Mouse (Mus musculus) hindbrain, embryonic 13.5 days (tissue): ENCODE data around the gene Raf1. TPM values are rescaled to one million over a fixed set of nuclear protein-coding genes. Genes with fewer than 3 reads are reported as not detected.
A peak's percentile ranks its signal among the peaks of the same experiment; 100 is the strongest.

Source experiments
- ATAC-seq: fragments of 200-750 bp; cut with Nextera tagmentation; 2 replicates; pipeline ENCODE4 v1.8.0; 2017; ENCODE audit warnings: moderate TSS enrichment; ENCODE audit not compliant: low FRiP score
- H3K27ac ChIP-seq: fragments of 300-500 bp; sonication (generic); 2 replicates; pipeline ENCODE4 v1.5.1; 2015; ENCODE audit warnings: inconsistent platforms, mild to moderate bottlenecking, moderate library complexity
- H3K27me3 ChIP-seq: fragments of 300-500 bp; sonication (generic); 2 replicates; pipeline ENCODE4 v1.6.1; 2015; ENCODE audit warnings: mild to moderate bottlenecking, inconsistent platforms
- H3K36me3 ChIP-seq: fragments of 300-500 bp; sonication (generic); 2 replicates; pipeline ENCODE4 v1.6.1; 2015; ENCODE audit warnings: mild to moderate bottlenecking, inconsistent platforms
- H3K4me1 ChIP-seq: fragments of 300-500 bp; sonication (generic); replicated peaks from 2 replicates; pipeline ENCODE4 v1.6.1; 2015; ENCODE audit warnings: inconsistent platforms
- H3K4me2 ChIP-seq: fragments of 300-500 bp; sonication (generic); 2 replicates; pipeline ENCODE4 v1.6.1; 2015; ENCODE audit warnings: inconsistent platforms, mild to moderate bottlenecking, moderate library complexity
- H3K4me3 ChIP-seq: fragments of 300-500 bp; sonication (generic); 2 replicates; pipeline ENCODE4 v1.5.1; 2015; ENCODE audit warnings: mild to moderate bottlenecking, inconsistent platforms
- H3K9ac ChIP-seq: fragments of 300-500 bp; sonication (generic); 2 replicates; pipeline ENCODE4 v1.6.1; 2015; ENCODE audit warnings: mild to moderate bottlenecking, inconsistent platforms
- H3K9me3 ChIP-seq: fragments of 300-500 bp; sonication (generic); 2 replicates; pipeline ENCODE4 v1.6.1; 2016; ENCODE audit warnings: inconsistent platforms
- WGBS: fragments of 180-500 bp; shearing (Covaris S2); methylation state at CpG from one replicate; pipeline ENCODE4 v1.1.7; 2015; 5-methylcytosine and 5-hydroxymethylcytosine counted together
- polyA plus RNA-seq: library from polyadenylated mRNA; unstranded; fragments of >200 nt; fragmentation: Nextera tagmentation; extraction: Ambion mirVana; gene quantifications from 2 replicates; pipeline ENCODE4 v1.2.1, GENCODE M21; 2015

Gene Raf1
- polyA plus RNA-seq, 1 experiment from 2014 or later, result 147 TPM

DNA sequence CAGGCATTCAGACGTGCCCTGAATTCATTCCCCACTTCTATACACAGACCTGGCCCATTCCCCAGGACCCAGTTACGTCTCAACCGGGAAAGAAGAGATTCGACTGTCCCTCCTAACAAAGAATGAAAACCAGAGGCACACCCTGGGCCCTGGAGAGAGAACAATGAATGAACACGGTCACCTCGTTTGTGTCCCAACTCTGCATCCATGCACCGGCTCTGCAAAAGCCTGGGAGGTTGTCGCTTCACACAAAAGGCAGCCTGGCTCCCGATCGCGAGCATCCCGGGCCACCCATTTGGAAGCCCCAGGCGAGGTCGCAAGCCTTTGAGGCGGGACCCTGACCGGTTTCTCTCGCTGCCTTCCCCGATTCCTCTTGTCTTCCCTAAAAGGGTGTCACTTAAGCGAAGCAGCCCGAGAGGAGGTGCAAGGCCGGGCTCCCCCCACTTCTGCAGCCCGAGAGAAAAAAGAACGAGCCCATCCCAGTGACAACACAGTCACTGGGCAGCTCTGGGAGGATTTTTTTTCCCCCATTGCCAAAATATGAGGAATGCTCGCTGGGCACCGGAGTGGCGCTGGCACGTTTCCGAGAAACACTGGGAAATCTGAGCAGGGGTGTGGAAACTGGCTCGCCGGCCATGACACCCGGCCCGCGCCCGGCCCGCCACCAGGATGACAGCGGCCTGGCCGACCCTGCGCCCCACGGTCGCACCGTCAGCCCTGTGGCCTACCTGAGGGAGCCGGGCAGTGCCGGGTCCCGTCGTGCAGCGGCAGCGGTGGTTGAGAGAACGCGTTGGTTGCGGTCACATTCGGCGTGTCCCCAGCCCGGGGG is 713 bp downstream of the Raf1 start:
- Histone ChIP-seq H3K36me3 (no peaks in the 10 kb centered on the region), H3K27ac (peak overlapping the region; percentile 99), H3K27me3 (no peaks in the 10 kb centered on the region), H3K4me2 (peak overlapping the region; percentile 87), H3K9ac (peak overlapping the region; percentile 100), H3K4me1 (peaks cover 37% of the 10 kb centered on the region), H3K4me3 (peak overlapping the region; percentile 78), H3K9me3 (no peaks in the 10 kb centered on the region)
- under 1% methylated on average over 53 of the region's 53 CpGs for WGBS
- ATAC-seq, result peak; percentile 68

DNA sequence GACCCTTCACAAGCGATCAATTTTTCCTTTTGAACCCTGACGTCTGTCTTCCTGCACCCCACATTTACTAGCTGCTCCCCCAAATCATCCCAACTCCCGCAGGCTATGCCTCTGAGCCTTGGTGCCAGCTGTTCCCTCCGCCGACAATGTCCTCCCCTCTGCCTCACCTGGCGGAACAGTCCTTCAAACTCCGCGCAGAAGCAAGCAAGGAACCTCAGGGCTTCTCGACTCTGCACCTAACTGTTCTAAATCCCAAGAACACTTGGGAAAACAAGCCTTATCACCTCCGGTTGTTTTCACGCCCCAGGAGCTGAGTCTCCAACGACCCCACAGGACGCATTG is 1.3 kb downstream of the Raf1 start:
- H3K4me1 ChIP-seq, result peaks cover 37% of the 10 kb centered on the region
- no peaks in the 10 kb centered on the region for H3K36me3 ChIP-seq
- H3K27ac ChIP-seq, result peak overlapping the region; percentile 99
- peak overlapping the region; percentile 100 for H3K9ac ChIP-seq
- ATAC-seq, result no peak
- WGBS, result 1% methylated on average over 13 of the region's 13 CpGs
- H3K4me2 ChIP-seq, result peak overlapping the region; percentile 87
- H3K27me3 ChIP-seq, result no peaks in the 10 kb centered on the region
- peak overlapping the region; percentile 78 for H3K4me3 ChIP-seq
- H3K9me3 ChIP-seq, result no peaks in the 10 kb centered on the region

DNA sequence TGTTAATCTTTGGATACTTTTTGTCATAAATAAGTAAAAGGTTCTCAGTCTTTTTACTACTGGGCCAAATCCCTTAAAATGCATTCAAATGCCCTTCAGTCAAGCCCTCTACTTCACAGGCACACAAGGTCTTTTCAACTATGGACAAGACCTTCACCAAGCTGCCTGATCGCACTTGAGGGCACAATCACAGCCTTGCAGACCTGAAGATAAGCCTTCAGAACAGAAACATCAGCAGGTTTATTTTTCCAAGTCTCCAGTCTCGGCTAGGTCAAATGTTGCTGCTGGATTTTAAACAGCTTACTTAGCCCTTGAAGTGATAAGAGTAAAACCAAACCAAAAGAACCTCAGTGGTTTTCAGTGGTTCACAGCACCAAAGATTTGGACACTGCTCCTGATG is 2.1 kb downstream of the Raf1 start:
- Histone ChIP-seq H3K27ac (peak overlapping the region; percentile 99; the same call in 1 of the 2 replicates), H3K36me3 (no peaks in the 10 kb centered on the region), H3K4me1 (peaks cover 37% of the 10 kb centered on the region), H3K4me2 (peak overlapping the region; percentile 87), H3K9ac (peak overlapping the region; percentile 100), H3K27me3 (no peaks in the 10 kb centered on the region), H3K9me3 (no peaks in the 10 kb centered on the region), H3K4me3 (peak overlapping the region; percentile 78)
- no peak for ATAC-seq
- 49% methylated on average over 2 of the region's 2 CpGs for WGBS

DNA sequence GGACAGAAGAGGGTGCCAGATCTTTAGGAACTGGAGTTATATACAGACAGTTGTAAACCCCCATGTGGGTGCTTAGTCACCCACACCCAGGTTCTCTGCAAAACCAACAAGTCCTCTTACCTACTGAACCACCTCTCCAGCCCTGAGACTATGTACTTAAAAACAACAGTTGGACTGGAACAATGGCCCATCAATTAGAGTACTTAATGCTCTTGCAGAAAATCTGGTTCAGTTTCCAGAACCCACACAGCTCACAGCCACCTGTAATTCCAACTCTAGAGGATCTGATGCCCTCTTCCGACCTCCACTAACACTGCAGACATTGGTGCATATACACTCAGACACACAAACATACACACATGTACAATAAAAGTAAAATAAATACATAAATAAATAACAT is 3.7 kb downstream of the Raf1 start:
- H3K36me3 ChIP-seq, result no peaks in the 10 kb centered on the region
- ATAC-seq, result no peak
- no peak overlapping the region for H3K9ac ChIP-seq
- 93% methylated on average over 1 of the region's 1 CpGs for WGBS
- H3K4me1 ChIP-seq, result peaks cover 47% of the 10 kb centered on the region
- no peaks in the 10 kb centered on the region for H3K27me3 ChIP-seq
- no peak overlapping the region for H3K4me2 ChIP-seq
- H3K4me3 ChIP-seq, result no peak overlapping the region
- no peaks in the 10 kb centered on the region for H3K9me3 ChIP-seq
- no peak overlapping the region for H3K27ac ChIP-seq

DNA sequence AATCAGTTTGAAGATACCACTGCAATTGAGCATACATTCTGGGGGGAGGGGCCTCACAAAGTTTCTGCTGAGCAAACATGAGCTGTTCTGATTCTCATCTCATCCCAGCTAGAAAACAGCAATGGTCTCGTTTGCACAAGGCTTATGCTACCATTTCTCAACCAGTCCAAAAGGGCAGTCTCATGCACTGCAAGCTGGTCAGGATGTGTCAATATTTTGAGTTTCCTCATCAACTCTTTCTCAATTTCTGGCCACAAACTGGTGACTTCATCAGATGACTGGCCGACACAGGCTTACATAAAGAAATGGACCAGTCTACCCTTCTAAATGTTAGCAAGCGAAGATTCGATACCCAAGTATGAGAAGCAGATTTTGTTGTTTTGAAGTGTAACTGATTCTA is 9.8 kb downstream of the Raf1 start:
- Histone ChIP-seq H3K36me3 (peaks cover 2% of the 10 kb centered on the region; the same call in 1 of the 2 replicates), H3K4me3 (no peak overlapping the region), H3K9ac (no peak overlapping the region), H3K4me1 (peaks cover 30% of the 10 kb centered on the region; the same call in 1 of the 2 replicates), H3K27ac (no peak overlapping the region), H3K27me3 (no peaks in the 10 kb centered on the region), H3K9me3 (no peaks in the 10 kb centered on the region), H3K4me2 (no peak overlapping the region)
- ATAC-seq, result no peak
- 86% methylated on average over 4 of the region's 4 CpGs for WGBS

DNA sequence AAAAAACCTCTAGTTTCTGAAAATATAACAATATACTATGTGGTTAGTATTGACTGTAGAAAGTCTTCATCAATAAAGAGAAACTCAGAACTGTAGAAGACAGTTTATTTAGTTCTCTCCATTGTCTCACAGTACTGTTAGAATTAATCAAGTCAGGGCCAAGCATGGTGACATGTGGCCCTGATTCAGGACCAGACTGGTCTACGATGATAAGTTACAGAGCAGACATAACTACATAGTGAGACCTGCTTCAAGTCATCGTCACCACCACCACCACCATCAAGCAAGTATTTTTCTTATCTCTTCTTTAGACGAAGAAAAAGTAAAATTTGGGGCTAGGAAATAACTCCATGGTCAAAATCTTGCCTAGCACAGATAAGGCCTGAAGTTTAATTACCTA is 12.2 kb downstream of the Raf1 start:
- WGBS, result 97% methylated on average over 3 of the region's 3 CpGs
- H3K9me3 ChIP-seq, result no peaks in the 10 kb centered on the region
- H3K4me2 ChIP-seq, result no peak overlapping the region
- H3K27ac ChIP-seq, result no peak overlapping the region
- peaks cover 2% of the 10 kb centered on the region; the same call in 1 of the 2 replicates for H3K36me3 ChIP-seq
- ATAC-seq, result no peak
- no peak overlapping the region for H3K9ac ChIP-seq
- H3K4me3 ChIP-seq, result no peak overlapping the region
- peaks cover 33% of the 10 kb centered on the region for H3K4me1 ChIP-seq
- no peaks in the 10 kb centered on the region for H3K27me3 ChIP-seq

DNA sequence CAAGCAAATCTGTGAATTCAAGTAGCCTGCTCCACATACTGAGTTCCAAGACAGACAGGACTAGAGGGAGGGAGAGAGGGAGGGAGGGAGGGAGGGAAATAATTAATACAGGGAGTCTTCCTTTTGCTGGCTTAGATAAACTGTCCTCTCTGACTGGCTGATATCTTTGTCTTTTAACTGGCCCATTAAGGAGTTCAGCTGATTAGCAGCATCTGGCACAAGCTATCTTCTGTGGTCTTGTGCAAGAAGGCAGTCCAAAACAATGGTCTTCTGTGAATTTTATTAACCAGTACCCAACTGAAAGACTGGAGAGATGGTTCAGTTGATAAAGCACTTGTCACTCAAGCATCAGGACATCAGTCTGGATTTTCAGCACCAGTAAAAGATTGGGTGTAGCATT is 17.6 kb downstream of the Raf1 start:
- Histone ChIP-seq H3K27ac (peak overlapping the region; percentile 10), H3K4me1 (peaks cover 36% of the 10 kb centered on the region), H3K9me3 (no peaks in the 10 kb centered on the region), H3K9ac (no peak overlapping the region), H3K27me3 (no peaks in the 10 kb centered on the region), H3K36me3 (peaks cover 2% of the 10 kb centered on the region; the same call in 1 of the 2 replicates), H3K4me3 (no peak overlapping the region), H3K4me2 (no peak overlapping the region)
- no peak for ATAC-seq

DNA sequence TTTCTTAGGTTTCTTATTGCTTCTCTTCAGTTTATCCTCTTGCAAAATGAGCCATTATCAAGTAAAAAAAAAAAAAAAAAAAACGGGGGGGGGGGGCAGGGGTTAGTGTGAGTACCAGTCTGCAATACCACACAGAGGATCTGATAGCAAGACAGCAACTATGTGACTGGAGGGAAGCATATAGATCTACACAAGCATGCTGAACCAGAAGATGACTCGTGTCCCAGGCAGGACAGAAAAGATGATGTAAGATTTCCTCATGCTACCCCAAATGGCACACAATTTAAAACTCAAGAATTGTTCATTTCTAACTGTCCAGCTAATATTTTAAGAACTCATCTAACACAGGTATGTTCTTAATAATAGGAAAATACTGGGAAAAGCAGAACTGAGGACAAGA is 22.5 kb downstream of the Raf1 start:
- H3K4me1 ChIP-seq, result peaks cover 49% of the 10 kb centered on the region
- no peaks in the 10 kb centered on the region for H3K27me3 ChIP-seq
- WGBS, result 49% methylated on average over 2 of the region's 2 CpGs
- no peak overlapping the region for H3K4me3 ChIP-seq
- no peak for ATAC-seq
- no peaks in the 10 kb centered on the region for H3K36me3 ChIP-seq
- H3K9me3 ChIP-seq, result no peaks in the 10 kb centered on the region
- no peak overlapping the region for H3K4me2 ChIP-seq
- no peak overlapping the region for H3K27ac ChIP-seq
- no peak overlapping the region for H3K9ac ChIP-seq

DNA sequence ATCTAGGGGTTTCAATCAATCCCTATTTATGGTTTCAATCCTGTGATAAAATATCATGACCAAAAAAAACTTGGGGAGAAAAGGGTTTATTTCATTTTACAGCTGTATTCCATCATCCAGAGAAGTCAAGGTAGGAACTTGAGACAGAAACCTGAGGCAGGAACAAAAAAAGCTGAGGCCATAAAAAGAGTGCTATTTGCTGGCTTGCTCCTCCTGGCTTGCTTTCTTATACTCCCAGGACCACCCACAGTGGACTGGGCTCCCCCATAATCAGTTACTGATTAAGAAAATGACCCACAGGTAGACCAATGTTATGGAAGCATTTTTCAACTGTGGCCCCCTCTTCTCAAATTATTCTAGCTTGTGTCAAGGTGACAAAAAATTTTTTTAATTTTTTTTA is 24.7 kb downstream of the Raf1 start:
- Histone ChIP-seq H3K36me3 (no peaks in the 10 kb centered on the region), H3K9ac (no peak overlapping the region), H3K27me3 (no peaks in the 10 kb centered on the region), H3K4me3 (no peak overlapping the region), H3K27ac (no peak overlapping the region), H3K4me1 (peaks cover 48% of the 10 kb centered on the region), H3K4me2 (no peak overlapping the region), H3K9me3 (no peaks in the 10 kb centered on the region)
- no peak for ATAC-seq

DNA sequence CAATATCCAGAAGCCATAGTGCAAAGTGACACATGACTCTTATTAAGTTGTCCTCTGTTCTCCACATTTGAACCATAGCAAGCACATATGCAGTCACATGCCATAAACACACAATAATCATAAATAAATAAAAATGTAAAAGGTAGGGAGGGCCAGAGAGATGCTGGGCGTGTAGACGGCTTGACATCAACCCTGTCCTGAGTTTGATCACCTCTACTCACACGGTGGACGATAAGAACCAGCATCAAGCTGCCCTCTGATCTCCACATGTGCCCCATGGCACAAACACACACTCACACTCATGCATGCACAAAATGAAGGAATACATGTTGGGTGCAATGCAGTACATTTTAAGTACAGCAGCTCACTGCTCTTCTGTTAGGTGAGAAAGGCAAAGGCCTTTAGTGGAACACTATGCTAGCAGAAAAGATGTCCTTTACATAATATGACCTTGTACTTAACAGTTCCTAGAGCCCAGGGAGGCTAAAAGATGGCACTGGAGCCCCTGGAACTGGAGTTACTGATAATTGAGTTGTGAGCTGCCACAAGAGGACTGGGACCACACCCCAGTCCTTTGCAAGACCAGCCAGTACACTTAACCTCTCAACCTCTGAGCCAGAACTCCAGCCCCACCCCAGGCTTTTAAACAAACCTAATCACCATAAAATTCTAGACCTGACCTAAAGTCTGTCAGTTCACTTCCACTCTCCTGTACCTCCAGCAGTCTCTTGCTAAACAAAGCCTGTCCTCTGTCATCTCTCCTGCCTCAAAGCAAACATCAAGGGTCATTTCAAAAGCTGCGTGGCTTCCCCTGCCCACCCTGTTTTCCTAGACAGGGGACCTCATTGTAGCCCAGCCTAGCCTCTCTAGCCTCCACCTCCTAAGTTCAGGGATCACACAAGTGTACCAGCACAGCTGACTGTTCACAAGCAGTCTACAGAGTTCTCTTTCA is 25.7 kb downstream of the Raf1 start:
- Histone ChIP-seq H3K4me1 (peaks cover 43% of the 10 kb centered on the region), H3K9me3 (no peaks in the 10 kb centered on the region), H3K36me3 (no peaks in the 10 kb centered on the region), H3K4me3 (no peak overlapping the region), H3K27me3 (no peaks in the 10 kb centered on the region), H3K9ac (no peak overlapping the region), H3K27ac (no peak overlapping the region), H3K4me2 (no peak overlapping the region)
- WGBS, result 59% methylated on average over 5 of the region's 5 CpGs
- ATAC-seq, result no peak

DNA sequence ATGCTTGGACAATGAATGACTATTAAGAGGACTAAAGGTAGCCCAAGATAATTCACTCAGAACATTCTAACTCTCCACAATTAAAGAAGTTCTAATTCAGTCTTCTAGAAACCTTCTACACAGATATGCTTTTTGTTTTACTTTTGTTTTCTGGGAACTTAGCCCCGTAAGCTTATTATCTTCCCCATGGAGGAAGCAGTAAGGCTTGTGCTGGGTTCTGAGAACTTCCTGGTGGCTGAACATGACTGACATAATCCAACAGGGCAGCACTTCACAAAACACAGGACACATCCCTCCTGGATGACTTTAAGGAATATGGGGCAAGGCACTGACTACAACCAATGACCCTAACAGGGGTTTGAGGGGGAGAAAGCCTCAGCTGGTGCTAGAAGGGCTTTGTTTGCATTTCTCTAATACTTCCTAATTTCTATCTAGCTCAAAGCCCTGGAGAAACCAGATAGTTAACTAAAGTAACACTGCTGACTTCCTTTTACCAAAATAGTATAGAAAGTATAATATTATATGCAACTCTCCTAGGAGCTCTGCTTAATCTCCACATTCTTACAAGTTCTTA is 26.6 kb downstream of the Raf1 start:
- no peak overlapping the region for H3K9ac ChIP-seq
- ATAC-seq, result no peak
- no peaks in the 10 kb centered on the region for H3K36me3 ChIP-seq
- peaks cover 43% of the 10 kb centered on the region for H3K4me1 ChIP-seq
- no peak overlapping the region for H3K27ac ChIP-seq
- 87% methylated on average over 1 of the region's 1 CpGs for WGBS
- H3K27me3 ChIP-seq, result no peaks in the 10 kb centered on the region
- H3K4me2 ChIP-seq, result no peak overlapping the region
- no peak overlapping the region for H3K4me3 ChIP-seq
- H3K9me3 ChIP-seq, result no peaks in the 10 kb centered on the region

DNA sequence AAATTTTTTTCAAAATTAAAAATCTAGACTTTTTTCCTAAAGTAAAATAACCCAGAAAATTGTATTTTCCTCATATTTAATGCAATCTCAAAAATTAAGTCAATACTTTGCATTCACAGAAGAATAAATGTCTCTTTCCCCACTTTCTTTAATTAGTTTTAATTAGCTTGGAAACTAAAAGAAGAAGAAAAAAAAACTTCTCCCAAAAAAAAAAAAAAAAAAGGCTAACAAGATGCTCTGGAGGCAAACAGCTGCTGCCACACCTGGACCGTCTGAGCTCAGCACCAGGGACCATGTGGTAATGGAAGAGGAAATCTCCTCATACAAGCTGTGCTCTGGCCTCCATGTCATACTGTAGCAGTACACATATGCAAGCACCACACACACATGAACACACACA is 33.1 kb downstream of the Raf1 start:
- H3K27me3 ChIP-seq, result no peaks in the 10 kb centered on the region

More for the DNA sequence above, 33.1 kb downstream of the Raf1 start:
- Histone ChIP-seq H3K36me3 (peaks cover 20% of the 10 kb centered on the region), H3K9ac (no peak overlapping the region), H3K4me2 (no peak overlapping the region), H3K27ac (no peak overlapping the region), H3K4me1 (peaks cover 9% of the 10 kb centered on the region), H3K4me3 (no peak overlapping the region), H3K9me3 (no peaks in the 10 kb centered on the region)
- 63% methylated on average over 1 of the region's 1 CpGs for WGBS
- no peak for ATAC-seq
